Mouse (Mus musculus): ENCODE data around the gene Sorcs3.

The Sorcs3 gene

DNA sequence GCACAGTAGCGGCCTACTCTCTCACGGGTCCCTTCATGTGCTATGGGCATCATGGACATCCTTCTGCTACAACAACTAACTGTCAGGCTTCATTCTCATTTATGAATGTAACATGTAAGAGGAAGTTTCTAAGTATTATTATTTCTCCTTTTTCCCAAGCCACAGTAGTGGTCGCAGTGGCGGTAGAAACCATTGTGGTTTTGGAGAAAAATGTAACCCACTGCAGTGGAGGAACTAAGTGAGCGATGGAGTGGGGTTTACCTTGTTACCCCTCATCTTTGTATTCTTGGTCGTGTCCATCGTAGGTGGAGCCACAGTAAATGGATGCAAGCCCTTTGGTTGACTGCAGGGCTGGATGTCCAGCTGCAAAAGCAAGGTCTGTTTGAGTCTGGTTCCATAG lies 318.0 kb downstream of the Sorcs3 start:
- DNase-seq (ENCODE audit: low spot score in 2 of 2) = no peak

DNA sequence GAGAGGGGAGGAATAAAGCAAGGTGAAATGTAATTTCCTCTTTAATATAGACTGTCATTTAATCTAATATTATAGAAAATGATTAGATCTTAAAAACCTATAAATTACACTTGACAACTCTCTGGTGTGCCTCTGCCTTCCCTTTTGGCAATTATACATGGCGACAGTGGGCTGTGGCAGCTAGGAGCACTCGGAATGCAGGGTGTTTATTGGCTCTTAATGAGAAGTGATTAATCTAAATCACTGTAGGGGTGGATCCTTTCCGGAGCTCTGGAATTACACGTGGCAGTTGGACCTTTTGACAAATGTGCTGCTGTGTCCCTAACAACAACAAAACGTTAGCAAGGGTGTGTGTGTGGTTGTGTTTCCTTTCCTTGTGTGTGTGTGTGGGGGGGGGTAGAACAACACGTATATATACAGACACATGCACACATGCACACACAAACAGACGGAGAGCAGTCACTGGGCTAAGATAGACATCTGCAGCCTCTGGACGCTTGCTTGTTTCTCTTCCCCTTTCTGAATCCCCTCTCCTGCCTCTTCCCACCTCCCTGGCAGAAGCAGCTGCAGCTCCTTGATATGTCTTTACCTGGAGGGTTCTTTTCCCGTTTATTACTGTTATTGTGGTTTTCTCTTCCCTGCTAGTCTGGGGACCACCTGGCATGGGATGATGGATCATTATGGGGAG lies 318.8 kb downstream of the Sorcs3 start:
- no peak for DNase-seq (ENCODE audit: low spot score in 2 of 2)

DNA sequence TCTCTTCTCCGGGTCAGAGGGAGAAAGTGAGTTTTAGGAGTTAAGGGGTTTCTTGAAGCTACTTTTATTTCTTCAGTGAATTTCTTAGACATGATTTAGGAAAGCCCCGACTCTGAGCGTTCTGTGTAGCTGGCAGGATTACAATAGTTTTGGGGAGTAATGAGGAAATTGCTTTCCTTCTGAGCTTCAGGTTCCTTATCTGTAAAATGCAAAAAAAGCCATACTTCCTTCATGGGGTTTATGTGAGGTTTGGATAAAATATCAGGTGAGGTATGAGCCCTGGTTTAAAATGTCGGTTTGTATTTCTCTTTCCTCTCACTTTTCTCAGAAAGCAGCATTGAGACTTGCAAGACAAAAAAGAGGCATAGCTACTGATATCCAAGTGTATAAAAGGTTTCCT lies 327.8 kb downstream of the Sorcs3 start:
- DNase-seq (ENCODE audit: low spot score in 2 of 2) = no peak

DNA sequence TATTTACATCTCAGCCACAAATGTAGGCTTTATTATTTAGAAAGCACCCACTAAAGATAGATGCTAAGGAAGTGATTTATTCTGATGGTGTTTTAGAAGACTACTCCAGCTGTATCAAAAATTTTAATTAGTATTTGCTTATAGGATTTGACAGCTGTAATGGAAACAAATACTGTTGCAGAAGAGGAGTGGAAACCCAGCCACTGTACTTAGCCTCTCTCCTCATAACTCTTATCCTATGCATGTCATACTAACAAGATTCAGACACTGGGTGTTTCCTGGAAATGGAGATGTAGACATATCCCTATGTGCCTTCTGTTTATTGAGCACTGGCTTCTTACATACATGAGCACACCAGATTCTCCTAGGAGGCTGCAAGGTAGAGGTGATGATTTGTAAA lies 338.5 kb downstream of the Sorcs3 start:
- DNase-seq (ENCODE audit: low spot score in 2 of 2) = no peak

DNA sequence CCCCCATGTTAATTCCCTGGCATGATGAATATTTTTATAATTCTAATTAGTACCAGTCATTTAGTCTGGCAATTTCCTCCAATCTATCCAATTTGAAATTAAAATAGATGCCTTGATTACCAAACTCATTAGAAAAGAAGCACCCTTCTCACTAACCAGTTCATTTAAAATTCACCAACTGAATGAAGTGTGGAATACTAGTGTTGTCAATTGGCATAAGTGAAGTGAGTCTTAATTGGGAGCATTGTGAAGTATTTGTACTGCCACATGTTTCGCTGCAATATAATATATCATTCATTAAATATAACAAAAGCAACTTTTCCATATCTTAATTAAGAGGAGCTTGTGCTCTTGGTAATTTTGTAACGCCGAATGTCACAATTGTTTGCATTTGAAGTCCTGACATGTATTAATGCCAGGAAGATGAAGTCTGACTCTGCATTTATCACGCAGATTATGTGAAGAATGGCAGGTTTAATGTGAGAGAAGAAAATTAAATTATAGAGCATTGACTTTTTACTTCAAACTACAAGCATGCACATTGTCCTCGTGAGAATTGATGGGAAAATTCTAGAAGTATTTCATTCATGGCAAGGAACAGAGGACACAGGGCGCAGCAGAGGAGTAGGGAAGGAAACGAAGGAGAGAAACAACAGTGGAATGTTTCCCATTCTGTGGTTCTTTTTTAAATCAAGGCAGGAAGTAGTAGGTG lies 339.8 kb downstream of the Sorcs3 start:
- DNase-seq (ENCODE audit: low spot score in 2 of 2) = no peak

DNA sequence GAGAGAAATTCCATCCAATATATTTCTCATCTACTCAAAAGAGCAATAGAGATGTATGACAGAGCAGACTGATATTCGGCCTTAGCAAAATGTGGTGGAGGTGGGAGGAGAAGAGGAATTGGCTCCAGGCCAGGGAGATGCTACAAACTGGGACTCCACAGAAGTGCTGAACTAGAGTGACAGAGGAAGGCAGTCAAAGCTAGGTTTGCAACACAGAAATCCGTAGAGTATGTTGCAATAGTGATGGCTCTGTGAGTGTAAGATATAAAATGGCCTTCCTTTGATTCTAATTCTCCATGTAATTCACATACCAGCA lies 340.3 kb downstream of the Sorcs3 start:
- no peak for DNase-seq (ENCODE audit: low spot score in 2 of 2)

DNA sequence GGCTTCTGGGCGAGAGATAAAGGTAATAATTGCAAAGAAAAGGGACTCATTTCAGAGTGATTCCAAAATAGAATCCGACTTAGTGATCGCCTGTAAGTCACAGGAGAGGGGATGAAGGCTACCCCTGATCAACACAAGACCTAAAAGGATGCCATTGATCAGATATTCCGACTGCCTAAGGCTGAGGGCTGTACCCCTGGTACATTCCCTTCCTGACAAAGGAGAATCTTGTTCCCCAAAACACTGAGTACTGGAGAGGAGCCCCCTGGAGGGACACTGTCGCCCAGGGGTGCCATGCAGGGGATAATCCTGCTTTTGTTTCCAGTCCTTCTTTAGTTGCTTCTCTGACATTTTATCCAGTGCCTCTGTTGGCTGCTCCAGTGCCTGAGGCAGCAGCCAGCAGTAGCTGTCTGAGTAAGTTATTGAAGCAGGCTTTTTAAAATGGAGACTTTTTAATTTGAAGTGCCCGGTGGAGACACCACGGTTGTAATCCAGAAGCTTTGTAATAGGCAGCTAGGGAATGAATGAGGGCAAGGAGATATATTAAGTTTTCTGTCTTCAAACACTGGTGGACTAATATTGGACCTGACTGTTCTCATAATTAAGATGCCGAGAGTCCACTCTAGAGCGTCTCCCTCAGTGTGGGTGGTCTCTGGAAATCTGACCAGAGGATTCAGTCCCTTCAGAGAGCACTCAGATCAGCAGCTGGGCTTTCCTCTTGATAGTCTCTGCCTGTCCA lies 342.5 kb downstream of the Sorcs3 start:
- DNase-seq (ENCODE audit: low spot score in 2 of 2) = no peak

DNA sequence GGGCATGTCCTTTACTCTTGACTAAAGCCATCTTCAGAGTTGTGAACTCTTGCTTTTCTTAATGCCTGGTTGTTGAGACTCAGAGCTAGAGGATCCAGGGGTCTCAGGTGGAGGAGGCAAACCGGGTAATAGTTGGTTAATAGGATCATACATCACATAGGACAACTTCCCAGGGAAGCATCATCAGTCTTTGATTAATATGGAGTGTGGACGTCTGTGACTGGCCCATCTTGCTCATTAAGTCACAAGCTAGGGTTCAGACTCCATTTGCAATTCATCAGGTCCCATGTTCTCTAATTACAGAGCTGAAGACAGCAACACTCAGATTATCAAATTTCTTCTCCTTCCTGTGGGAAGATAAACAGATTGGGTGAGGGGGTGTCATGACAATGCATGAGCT lies 353.6 kb downstream of the Sorcs3 start:
- no peak for DNase-seq (ENCODE audit: low spot score in 2 of 2)

DNA sequence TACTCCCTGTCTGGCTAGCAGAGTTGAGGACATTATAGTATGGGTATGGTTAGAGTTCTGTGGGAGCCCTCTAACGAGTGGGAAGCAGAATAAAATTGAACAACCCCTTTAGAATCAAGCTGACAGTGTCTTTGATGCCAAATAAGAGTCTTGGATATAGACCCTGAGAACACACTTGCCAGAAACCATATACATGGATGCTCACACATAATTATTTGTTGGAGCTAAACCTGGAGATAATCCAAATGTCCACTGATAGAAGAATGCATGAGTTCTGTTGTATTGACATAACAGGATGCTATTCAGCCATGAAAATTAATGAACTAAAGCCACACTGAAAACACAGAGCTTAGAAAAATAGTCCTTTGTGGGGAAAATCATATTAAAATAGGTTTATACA lies 369.9 kb downstream of the Sorcs3 start:
- no peak for DNase-seq (ENCODE audit: low spot score in 2 of 2)

DNA sequence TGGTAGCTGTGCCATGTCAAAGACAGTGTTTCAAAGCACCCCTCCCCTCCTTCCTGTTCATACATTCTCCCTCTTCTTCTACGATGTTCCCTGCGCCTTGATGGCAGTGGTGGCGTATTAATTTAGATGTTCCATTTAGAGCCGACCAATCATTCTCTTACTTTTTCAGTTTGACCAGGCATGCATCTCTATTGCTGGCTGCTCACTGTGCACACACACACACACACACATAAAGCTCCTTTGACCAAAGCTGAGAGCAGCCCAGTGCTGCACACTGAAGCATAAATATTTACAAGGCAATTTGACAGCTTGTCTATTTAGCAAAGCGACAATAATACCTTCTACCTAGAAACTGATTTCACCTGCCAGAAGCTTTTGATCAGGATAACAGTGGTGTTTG lies 371.3 kb downstream of the Sorcs3 start:
- no peak for DNase-seq (ENCODE audit: low spot score in 2 of 2)

DNA sequence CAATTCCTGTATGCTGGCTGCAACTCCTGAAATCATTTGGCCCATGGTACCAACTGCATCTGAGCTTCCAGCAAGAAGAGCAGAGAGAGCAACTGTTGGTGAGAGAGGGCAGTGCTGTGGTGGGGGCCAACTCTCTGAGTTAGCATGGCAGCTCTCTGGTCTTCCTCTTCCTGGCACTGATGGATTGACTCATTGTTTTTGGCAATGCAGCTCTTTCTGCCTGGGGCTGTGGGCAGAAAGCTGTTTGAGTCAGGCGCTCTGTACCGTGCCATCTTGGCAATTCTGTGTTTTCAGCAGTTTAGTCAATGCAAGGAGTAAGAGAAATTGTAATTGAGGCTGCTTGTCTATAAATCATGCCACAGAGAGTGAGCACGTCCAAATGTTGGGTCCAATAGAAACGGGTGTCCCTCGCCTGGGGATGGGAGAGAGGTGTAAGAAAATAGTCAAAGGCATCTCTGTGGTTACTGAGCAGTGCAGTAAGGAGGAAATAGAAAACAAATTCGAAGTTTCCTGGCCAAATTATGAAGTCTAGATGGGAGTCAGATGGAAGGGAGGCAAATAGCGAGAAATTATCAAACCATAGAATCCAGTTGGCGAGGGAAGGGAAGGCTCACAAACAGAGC lies 379.2 kb downstream of the Sorcs3 start:
- DNase-seq (ENCODE audit: low spot score in 2 of 2) = no peak

DNA sequence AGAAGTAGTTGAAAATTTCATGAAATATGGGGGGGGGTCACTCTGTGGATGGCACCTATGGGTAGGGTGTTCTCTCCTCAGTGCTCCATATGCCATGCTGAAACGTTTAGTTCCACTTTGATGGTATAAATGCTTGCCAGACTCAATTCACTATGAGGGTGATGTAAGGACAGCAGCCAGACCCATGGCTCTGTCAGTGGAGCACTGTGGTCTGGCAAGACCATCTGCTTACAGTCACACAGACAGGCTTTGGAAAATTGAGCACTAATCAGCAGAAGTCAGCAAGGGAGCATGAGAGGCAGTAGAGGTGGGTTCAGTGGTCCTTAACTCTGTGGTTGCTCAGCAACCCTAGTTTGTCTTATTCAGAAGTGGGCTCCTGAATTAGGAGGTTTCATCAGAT lies 411.1 kb downstream of the Sorcs3 start:
- DNase-seq (ENCODE audit: low spot score in 2 of 2) = no peak

DNA sequence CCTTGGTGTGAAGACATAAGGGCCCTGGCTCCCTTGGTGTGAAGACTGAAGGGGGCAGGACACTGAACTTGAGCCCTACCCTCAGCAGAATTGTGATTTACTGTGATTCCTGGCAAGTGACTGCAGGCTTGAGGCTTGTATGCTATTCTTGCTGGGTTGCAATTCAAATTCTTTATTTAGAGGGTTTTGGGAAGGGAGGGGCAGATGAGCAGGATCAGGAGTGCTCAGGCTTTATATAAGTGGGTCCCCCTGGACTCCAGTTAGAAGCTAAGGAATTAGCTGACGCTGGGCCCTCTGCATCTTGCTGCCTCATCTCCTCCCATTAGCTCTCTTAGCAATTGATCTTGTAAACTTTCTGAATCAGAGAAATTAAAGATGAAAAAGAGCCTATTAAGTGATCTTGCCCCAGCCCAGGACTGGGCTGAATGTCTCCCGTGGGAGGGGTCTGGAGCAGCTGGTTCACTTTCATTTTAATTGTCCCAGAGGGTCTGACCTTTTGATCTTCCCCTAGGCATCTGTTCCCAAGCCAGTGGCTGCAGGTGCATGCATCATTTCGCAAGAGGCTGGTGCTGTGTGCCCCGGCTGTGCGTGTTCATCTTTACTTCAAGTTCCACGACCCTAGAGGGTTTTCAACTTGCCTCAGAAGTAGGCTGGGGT lies 425.0 kb downstream of the Sorcs3 start:
- no peak for DNase-seq (ENCODE audit: low spot score in 2 of 2)

DNA sequence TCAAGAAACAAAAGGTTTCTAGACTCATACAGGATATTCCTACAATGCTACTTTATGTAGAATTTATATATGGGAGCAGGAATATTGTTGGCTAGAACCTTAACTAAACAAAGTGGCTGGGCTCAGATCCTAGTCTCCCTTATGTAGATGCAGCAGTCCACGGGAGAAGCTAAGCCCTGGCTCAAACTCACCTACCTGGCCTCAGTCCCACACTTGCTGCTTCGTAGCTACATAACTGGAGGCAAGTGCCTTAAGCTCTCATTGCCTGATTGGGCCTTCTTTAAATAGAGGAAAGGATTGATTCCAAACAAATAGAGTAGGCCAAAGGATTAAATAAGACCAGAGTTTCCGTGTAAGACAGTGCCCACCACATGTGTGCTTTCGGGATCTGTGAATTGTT lies 436.7 kb downstream of the Sorcs3 start:
- no peak for DNase-seq (ENCODE audit: low spot score in 2 of 2)

DNA sequence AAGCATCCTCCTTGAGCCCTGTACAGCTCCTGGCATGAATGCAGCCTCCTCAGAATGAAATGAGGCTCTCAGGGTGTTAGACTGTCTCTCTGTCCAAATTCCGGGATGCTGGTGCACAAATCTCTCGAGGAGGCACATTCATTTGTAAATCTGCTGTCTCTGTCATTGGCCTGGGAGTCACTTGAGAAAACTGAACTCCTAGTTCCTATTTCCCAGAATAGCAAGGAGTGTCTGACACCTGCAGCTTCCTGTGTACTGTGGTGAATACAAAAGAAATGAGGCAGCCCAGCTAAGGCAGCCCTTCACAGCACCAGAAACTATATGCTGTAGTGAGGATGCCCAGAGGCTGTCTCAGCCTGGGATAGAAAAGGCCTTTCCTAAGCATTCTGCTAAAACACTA lies 444.1 kb downstream of the Sorcs3 start:
- no peak for DNase-seq (ENCODE audit: low spot score in 2 of 2)

DNA sequence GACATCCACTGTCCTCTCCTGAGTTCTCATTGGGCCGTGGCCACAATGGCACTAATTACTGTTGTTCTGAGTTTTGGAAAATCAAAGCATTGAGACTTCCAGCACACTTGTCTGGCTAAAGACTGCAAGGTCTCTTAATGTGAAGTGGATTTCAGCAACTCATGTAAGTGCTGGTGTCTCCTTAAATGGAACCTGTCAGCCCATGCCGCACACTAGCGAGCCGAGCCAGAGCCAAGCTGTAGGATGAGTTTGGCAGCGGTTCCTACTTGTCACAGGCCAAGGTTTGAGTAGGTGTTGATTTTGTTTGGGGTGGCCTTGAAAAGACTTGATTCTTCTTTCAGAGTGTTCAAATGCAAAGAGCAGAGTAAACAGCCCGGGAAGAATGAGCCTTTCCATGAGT lies 445.8 kb downstream of the Sorcs3 start:
- DNase-seq (ENCODE audit: low spot score in 2 of 2) = no peak

DNA sequence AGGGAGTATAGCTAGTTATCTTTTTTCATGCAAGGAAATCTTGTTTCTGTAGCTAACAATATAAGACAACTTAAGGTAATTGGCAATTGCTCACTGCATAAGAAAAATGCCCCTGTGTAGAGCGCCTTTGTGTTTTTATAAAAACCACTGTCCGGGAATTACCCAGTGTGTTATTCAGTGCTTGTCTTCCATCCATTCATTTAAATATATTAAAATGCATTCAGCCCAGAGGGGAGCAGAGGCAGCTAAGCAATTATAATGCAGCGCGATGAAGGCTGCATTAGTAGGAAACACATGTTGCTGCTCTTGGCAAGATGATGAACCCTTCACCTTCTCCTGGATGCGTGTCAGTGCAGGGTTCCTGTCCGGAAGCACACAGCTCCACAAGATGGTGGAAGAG lies 454.4 kb downstream of the Sorcs3 start:
- DNase-seq (ENCODE audit: low spot score in 2 of 2) = no peak

DNA sequence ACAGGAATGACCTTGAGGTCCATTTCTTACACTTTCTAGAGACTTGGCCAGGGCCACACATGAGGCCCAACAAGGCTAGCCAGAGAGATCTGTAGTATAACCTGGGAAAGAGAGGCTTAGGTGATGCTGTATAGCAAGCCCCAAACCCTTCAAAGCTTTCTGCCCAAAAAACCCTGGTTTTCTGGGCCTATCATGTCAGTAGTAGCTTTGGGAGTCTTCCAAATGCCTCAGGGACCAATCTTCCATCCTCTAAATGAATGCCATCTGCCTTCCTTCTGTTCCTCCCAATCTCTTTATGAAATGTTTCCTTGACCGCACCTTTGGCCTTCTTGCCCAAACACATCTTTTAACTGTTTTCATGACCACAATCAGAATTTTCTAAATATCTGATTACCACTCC lies 474.1 kb downstream of the Sorcs3 start:
- DNase-seq (ENCODE audit: low spot score in 2 of 2) = no peak

DNA sequence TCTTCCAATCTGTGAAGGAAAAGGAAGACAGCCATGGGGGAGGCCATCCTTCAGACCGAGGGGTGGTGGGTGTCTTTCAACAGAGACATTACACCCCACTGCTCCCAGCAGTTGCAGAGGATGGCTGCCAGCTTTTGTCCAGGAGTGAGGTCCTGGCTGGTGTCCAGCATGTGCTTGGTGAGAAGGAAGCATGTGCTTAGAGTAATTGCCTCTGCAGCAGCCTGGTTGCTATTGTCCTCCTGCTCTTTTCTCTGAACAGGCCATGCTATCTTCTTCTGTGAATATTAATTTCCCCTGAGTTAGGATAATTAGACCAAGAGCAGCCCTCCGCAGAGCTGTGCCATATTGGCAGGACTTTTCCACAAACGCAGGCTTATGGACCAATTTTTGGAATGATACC lies 476.7 kb downstream of the Sorcs3 start:
- no peak for DNase-seq (ENCODE audit: low spot score in 2 of 2)

DNA sequence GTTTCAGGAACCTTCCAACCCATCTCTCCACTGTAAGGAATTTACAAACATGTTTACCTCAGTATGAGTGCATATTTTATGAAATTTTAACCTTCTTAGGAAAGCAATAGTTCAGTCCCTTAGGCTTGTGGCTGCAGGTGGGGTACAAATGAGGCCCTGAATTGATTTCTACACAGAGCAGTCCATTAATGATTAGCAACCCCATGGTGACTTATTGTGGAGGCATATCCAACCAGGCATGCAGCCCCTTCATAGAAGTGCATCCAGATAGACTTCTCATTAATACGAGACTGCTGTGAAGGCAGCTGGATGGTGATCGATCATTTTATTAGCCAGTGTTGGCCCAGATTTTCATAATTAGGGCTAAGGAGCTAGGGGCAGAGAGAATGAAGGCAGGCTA lies 480.5 kb downstream of the Sorcs3 start:
- DNase-seq (ENCODE audit: low spot score in 2 of 2) = no peak

DNA sequence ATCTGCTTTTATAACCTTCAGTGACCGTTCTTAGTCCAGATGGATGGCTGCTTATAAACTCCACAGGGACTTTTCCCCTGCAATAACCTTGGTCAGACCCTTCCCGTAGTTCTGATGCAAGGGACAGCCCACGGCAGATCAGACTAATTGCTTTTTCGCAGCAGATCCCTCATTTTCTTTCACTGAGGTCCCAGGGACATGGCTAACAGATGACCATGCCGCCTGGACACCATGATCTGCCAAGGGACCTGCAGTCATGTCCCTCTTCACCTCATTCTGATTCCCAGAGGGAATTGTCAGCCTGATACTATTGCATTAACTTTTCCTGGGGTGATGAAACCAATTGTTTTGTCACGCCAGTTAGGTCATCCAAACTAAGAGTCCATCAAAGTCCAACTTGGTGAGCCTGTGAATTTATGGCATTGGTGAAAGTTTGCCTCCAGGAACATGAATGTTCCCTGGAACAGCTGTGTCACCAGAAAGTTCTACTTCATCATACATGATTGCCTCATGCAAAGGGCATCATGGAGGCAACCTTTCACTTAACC lies 494.4 kb downstream of the Sorcs3 start:
- peak in 1 of 2 experiments; percentile 1 for DNase-seq (ENCODE audit: low spot score in 2 of 2)

DNA sequence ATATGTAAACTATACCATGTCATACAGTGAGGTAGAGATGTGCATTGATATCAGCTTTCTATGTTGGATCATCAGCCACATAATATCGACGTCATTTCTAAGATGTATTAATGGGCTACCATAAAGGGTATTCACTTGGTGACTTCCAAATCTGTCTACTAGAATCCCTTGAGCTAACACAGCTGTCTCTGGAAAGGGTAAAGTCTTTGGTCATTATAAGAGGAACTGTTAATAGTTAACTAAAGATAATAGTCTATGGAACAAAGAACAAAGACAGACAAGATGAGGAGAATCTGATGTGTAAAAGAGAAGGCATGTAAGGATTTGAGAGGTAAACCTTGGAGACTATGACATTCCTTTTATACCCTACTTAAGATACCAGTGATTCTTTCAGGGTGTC lies 497.9 kb downstream of the Sorcs3 start:
- no peak for DNase-seq (ENCODE audit: low spot score in 2 of 2)

All from urinary bladder, postnatal 36 days (tissue).